Mouse (Mus musculus) liver, embryonic 12.5 days (tissue): ENCODE results near the gene Maml2. TPM values are rescaled to one million over a fixed set of nuclear protein-coding genes. Genes with fewer than 3 reads are reported as not detected.
A peak's percentile ranks its signal among the peaks of the same experiment; 100 is the strongest.

Experiments
- ATAC-seq: fragments of 200-750 bp; cut with Nextera tagmentation; 2 replicates; pipeline ENCODE4 v1.8.0; 2017; ENCODE audit warnings: moderate number of reproducible peaks, mild to moderate bottlenecking, moderate library complexity
- H3K27ac ChIP-seq: fragments of 300-500 bp; sonication (generic); 2 replicates; pipeline ENCODE4 v1.5.1; 2016; ENCODE audit warnings: mild to moderate bottlenecking
- H3K27me3 ChIP-seq: fragments of 300-500 bp; sonication (generic); replicated peaks from 2 replicates; pipeline ENCODE4 v1.6.1; 2016; ENCODE audit warnings: mild to moderate bottlenecking, moderate library complexity
- H3K36me3 ChIP-seq: fragments of 300-500 bp; sonication (generic); 2 replicates; pipeline ENCODE4 v1.6.1; 2016; ENCODE audit warnings: mild to moderate bottlenecking, moderate library complexity
- H3K4me1 ChIP-seq: fragments of 300-500 bp; sonication (generic); 2 replicates; pipeline ENCODE4 v1.6.1; 2016
- H3K4me2 ChIP-seq: fragments of 300-500 bp; sonication (generic); 2 replicates; pipeline ENCODE4 v1.6.1; 2016; ENCODE audit warnings: mild to moderate bottlenecking, moderate library complexity
- H3K4me3 ChIP-seq: fragments of 300-500 bp; sonication (generic); 2 replicates; pipeline ENCODE4 v1.5.1; 2016; ENCODE audit warnings: mild to moderate bottlenecking, moderate library complexity
- H3K9ac ChIP-seq: fragments of 300-500 bp; sonication (generic); 2 replicates; pipeline ENCODE4 v1.6.1; 2016; ENCODE audit warnings: mild to moderate bottlenecking, moderate library complexity
- H3K9me3 ChIP-seq: fragments of 300-500 bp; sonication (generic); replicated peaks from 2 replicates; pipeline ENCODE4 v1.6.1; 2016; ENCODE audit warnings: mild to moderate bottlenecking, moderate library complexity
- WGBS: fragments of 180-500 bp; shearing (Covaris S2); methylation state at CpG from one replicate; pipeline ENCODE4 v1.1.7; 2016; ENCODE audit not compliant: insufficient replicate concordance; 5-methylcytosine and 5-hydroxymethylcytosine counted together
- polyA plus RNA-seq: library from polyadenylated mRNA; unstranded; fragments of >200 nt; fragmentation: Nextera tagmentation; extraction: Ambion mirVana; gene quantifications from 2 replicates; pipeline ENCODE4 v1.2.1, GENCODE M21; 2016

The Maml2 gene
- polyA plus RNA-seq, 1 experiment from 2014 or later, result 1.7 TPM

DNA sequence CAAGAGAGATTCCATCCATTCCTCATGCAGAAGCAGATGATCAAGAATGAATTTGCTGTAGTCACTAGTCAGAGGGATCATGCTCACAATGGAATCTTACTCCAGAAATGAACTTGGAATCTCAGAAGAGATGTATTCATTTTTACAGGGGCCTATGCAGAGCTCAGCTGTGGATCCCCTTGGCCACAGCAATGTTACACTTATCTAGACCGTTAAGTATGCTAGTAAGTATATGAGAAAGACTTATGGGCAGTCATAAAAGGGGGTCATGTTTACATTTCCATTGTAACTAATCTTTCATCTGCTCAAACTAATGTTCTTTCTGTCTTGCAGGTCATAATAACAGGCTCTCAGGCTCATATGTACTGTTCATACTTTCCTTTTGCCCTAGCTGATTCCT lies 227.3 kb downstream of the Maml2 start:
- H3K4me2 ChIP-seq, result no peak overlapping the region
- no peak overlapping the region for H3K4me3 ChIP-seq
- no peak overlapping the region for H3K27ac ChIP-seq
- H3K4me1 ChIP-seq, result no peaks in the 10 kb centered on the region
- no peaks in the 10 kb centered on the region for H3K27me3 ChIP-seq
- H3K9ac ChIP-seq, result no peak overlapping the region
- no peaks in the 10 kb centered on the region for H3K9me3 ChIP-seq
- 61% methylated on average over 1 of the region's 1 CpGs for WGBS
- no peaks in the 10 kb centered on the region for H3K36me3 ChIP-seq
- no peak for ATAC-seq

DNA sequence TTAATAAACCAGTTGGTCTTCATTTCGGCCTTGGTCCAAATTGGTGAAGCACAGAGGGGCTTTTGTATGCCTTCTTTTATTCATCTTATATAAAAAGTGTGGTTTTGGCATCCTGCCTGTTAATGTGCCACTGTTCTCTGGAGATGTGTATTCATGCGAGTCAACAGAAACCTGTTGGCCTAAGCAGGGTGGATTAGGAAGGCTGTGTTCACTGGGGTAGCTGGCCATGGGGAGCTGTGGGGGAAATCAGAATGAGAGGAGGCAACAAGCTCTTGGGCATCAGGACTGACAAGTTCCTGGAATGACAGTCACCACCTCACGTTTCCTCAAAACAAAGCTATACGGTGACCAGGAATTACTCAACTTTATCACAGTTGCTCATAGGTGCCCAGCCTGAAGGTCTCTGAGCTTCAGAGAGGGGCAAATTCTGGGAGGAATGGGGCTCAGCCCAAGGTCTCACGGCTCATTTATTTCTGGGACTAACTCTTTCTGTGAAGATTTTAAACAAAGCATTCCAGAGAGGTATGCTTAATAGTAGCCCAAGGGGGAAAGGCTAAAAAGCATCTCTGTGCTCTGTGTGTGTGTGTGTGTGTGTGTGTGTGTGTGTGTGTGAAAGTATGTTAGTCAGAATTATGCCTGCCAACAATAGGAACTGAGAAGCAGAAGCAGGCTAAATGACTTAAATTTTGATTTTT lies 228.0 kb downstream of the Maml2 start:
- H3K4me1 ChIP-seq, result no peaks in the 10 kb centered on the region
- no peaks in the 10 kb centered on the region for H3K9me3 ChIP-seq
- no peak overlapping the region for H3K4me3 ChIP-seq
- no peak overlapping the region for H3K27ac ChIP-seq
- H3K36me3 ChIP-seq, result no peaks in the 10 kb centered on the region
- no peak overlapping the region for H3K4me2 ChIP-seq
- WGBS, result 60% methylated on average over 5 of the region's 5 CpGs
- H3K27me3 ChIP-seq, result no peaks in the 10 kb centered on the region
- no peak overlapping the region for H3K9ac ChIP-seq
- no peak for ATAC-seq

DNA sequence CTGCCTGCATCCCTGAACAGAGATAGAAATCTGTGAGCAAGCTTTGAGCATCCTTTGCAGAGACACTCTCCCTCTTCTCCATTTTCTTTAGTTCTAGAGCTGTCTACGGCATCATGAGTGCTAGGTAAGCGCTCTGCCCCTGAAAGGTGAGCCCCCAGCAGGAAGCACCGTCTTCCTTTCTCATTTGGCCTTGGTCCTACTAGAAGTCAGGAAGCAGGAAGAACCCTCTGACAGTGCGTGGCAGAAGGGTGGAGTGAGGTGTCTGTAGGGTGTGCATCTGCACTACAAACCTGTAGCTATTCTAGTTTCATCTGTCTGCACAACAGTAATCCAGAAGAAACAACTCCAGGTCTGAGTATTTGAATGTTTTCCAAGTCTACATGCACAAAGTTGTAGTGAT lies 232.8 kb downstream of the Maml2 start:
- Histone ChIP-seq H3K36me3 (no peaks in the 10 kb centered on the region), H3K9ac (no peak overlapping the region), H3K4me2 (no peak overlapping the region), H3K4me1 (no peaks in the 10 kb centered on the region), H3K27ac (no peak overlapping the region), H3K27me3 (no peaks in the 10 kb centered on the region), H3K4me3 (no peak overlapping the region), H3K9me3 (no peaks in the 10 kb centered on the region)
- WGBS, result 47% methylated on average over 4 of the region's 4 CpGs
- ATAC-seq, result no peak

DNA sequence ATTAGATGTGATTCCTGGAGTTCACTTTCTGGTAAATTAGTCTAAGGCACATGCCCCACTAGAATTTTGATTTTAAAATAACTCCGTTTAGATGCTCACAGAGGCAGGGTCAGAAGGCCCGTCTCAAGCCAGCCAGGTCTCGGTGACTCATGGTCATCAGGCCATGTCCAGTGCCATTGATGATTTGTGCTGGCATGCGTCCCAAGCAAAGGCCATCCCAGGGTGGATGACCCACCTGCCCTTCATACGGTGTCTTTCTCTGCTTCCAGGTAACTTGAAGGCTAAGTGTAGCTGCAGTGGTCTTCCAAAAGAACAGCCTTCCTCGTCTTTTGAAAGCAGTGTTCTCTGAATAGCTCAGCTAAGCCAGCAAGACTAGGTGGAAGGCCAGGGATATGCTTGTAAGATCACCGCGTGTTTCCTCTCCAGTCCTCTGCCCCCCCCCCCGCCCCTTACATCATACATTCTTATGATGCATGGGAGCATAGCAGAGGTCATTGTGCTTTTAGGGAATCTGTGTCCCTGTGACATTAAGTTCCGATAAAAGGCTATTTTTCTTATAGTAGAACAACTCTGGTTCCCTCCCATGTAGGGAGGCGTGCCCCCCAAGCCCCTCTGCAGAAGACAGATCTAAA lies 235.4 kb downstream of the Maml2 start:
- Histone ChIP-seq H3K4me3 (no peak overlapping the region), H3K36me3 (no peaks in the 10 kb centered on the region), H3K27ac (no peak overlapping the region), H3K4me1 (peaks cover 20% of the 10 kb centered on the region), H3K27me3 (no peaks in the 10 kb centered on the region), H3K9me3 (no peaks in the 10 kb centered on the region), H3K9ac (no peak overlapping the region), H3K4me2 (no peak overlapping the region)
- WGBS, result 68% methylated on average over 11 of the region's 11 CpGs
- no peak for ATAC-seq

DNA sequence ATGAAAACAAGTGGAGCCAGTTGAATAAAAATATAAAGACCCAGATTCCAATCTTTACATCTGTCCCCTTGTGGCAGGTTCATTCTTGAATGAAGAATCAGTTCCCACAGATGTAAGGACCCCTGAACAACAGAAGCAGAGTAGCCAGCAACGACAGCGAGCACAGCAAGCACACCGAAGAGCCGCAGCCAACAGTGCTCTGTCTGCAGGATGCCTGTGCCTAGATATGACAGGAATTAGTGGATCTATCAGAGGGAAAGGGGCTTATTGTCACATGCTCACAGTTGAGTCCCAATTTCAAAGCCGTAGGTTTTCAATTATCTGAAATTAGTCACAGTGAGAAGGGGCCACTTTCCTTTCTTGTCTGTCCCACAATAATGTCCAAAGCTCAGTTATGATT lies 238.0 kb downstream of the Maml2 start:
- H3K4me3 ChIP-seq, result no peak overlapping the region
- no peak overlapping the region for H3K4me2 ChIP-seq
- H3K9me3 ChIP-seq, result no peaks in the 10 kb centered on the region
- peaks cover 31% of the 10 kb centered on the region for H3K4me1 ChIP-seq
- ATAC-seq, result no peak
- no peak overlapping the region for H3K9ac ChIP-seq
- WGBS, result 26% methylated on average over 5 of the region's 5 CpGs
- no peaks in the 10 kb centered on the region for H3K36me3 ChIP-seq
- H3K27me3 ChIP-seq, result no peaks in the 10 kb centered on the region
- peak overlapping the region; percentile 11; the same call in 1 of the 2 replicates for H3K27ac ChIP-seq

DNA sequence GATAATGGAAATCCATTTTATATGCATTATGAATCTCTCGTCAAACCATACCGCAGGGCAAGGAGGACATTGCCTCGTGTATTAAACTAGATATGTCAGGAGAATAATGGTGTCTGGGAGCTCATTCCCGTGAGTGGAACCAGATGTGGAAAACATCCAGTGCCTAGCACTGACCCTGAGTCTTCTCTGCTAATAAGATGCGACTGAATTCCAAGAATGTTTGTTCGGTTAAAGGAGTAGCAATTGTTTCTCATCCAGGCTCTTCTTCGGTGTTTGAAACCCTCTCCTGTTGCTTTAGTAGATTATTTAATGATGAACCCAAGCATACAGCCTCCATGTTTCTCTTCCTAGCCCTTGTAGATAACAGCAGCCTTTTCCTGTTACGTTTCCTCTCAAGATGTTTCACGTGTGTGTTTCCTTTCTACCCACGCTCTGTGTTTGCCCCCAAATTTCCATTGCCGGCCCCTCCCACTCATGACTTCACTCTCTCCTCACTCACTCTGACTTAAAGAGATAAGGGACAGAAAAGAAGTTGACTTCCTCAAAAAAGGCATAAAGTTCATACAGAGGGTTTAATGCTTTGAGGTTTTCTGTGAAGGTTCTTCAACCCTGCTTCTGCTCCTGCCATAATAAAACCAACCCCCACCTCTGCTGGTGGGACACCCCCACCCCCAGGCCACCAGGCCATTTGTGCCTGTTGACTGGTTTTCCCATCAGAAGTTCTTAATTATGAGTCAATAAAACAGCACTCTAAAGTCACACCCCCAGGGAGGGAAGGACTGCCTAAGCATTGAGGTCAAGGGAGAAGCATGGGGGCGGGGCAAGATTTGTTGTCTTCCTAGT lies 238.9 kb downstream of the Maml2 start:
- H3K9me3 ChIP-seq, result no peaks in the 10 kb centered on the region
- H3K4me3 ChIP-seq, result no peak overlapping the region
- peaks cover 34% of the 10 kb centered on the region for H3K4me1 ChIP-seq
- 13% methylated on average over 12 of the region's 12 CpGs for WGBS
- H3K36me3 ChIP-seq, result no peaks in the 10 kb centered on the region
- H3K27ac ChIP-seq, result peak overlapping the region; percentile 64; the same call in 1 of the 2 replicates
- H3K9ac ChIP-seq, result 0 out of 2 replicates have a peak overlapping the region, but pooled peaks have one; percentile 22
- H3K27me3 ChIP-seq, result no peaks in the 10 kb centered on the region
- peak; percentile 72 for ATAC-seq
- peak overlapping the region; percentile 53 for H3K4me2 ChIP-seq

DNA sequence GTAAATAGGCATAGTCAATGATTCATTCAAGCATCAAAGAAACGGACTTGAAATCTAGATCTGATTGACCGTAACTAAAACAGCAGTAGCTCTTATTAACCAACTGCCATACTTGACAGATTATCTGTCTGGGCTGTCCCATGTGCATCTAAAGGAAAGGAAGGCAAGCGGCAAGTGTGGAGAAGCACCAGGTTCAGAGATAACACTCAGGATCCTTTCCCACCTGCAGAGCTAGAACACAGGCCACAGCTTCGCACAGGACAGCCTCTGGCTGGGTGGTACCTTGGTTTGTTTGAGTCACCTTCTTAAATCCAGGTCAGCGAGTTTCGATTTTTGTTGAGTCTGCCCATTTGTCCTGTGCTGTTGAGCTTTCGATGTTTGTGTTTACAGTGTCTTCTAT lies 240.4 kb downstream of the Maml2 start:
- 59% methylated on average over 7 of the region's 7 CpGs for WGBS
- Histone ChIP-seq H3K27ac (no peak overlapping the region), H3K9me3 (no peaks in the 10 kb centered on the region), H3K4me2 (no peak overlapping the region), H3K27me3 (no peaks in the 10 kb centered on the region), H3K4me1 (peaks cover 34% of the 10 kb centered on the region), H3K36me3 (no peaks in the 10 kb centered on the region), H3K4me3 (no peak overlapping the region), H3K9ac (no peak overlapping the region)
- no peak for ATAC-seq

DNA sequence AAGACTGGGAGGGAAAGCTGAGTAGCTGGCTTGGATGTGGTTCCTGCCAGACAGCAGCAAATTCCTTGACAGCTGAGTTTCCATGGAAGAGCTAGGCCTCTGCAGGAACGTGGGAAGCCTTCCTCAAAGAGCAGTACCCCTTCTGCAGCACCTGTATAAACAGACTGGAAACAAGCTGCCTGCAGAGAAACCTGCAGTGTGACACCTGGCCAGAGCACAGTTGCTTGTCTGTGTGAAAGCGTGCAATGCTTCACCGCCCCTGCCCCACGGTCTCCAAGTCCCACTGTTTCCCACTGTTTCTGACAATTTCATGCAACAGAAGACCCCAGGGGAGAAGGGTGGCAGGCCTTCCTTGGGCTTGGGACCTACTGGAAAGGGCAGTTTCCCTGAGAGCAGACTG lies 241.8 kb downstream of the Maml2 start:
- 71% methylated on average over 4 of the region's 4 CpGs for WGBS

DNA sequence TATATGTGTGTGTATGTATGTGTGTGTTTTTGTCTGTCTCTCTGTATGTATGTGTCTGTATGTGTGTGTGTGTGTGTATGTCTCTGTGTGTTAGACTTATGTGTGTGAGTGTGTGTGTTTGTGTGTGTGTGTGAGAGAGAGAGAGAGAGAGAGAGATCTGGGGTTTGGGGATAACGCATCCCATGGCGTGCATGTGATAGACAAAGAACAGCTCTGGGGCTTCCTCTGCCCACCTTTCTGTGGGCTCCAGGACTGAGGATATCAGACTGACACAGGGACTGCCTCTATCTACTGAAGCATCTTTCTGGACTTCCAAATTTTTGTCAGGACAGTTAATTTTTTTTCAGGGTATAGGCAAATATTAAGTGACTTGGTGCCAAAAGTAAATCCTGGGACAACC lies 242.5 kb downstream of the Maml2 start:
- Histone ChIP-seq H3K27me3 (no peaks in the 10 kb centered on the region), H3K9ac (no peak overlapping the region), H3K27ac (no peak overlapping the region), H3K4me3 (no peak overlapping the region), H3K36me3 (no peaks in the 10 kb centered on the region), H3K4me2 (no peak overlapping the region), H3K4me1 (peaks cover 34% of the 10 kb centered on the region), H3K9me3 (no peaks in the 10 kb centered on the region)
- no peak for ATAC-seq
- 51% methylated on average over 2 of the region's 2 CpGs for WGBS

More for the DNA sequence above, 241.8 kb downstream of the Maml2 start:
- peaks cover 34% of the 10 kb centered on the region for H3K4me1 ChIP-seq
- H3K9ac ChIP-seq, result no peak overlapping the region
- H3K4me2 ChIP-seq, result no peak overlapping the region
- H3K4me3 ChIP-seq, result no peak overlapping the region
- no peak overlapping the region for H3K27ac ChIP-seq
- H3K36me3 ChIP-seq, result no peaks in the 10 kb centered on the region
- no peaks in the 10 kb centered on the region for H3K9me3 ChIP-seq
- ATAC-seq, result no peak
- H3K27me3 ChIP-seq, result no peaks in the 10 kb centered on the region

DNA sequence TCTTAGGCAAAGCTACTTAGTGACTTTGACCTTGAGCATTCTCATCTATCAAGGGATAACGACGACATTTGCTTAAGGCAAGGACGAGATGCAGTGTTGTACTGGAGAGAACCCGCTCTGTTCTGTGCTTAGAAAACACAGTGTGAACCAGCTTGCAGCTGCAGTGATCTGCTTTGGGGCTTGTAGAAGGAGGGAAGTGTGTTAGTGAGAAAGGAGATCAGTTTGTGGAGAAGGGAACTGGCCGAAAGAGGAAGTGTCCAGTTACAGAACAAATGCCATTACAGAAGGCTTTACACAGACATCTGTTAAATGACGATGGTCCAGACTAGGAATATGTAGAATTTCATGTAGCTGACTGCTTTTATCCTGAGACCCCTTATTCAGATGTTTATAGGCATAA lies 243.0 kb downstream of the Maml2 start:
- no peaks in the 10 kb centered on the region for H3K27me3 ChIP-seq
- no peak overlapping the region for H3K4me2 ChIP-seq

DNA sequence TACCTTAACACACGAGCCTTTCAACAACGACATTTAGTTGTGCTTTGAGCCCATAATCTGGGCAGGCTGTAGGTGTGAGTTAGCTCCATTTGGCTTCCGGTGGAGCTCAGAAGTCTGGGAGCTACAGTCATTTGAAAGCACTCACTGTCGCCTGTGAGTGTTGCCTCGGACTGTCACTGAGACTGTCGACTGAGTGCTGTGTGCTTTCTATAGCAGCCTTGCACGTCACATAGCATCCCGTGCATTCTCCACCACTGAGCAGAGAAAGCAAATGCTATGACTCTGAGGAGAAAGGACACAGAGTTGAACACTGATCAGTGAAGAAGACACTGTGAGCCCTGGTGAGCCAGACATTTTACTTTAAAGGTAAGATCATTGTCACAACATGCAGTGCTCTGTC lies 245.4 kb downstream of the Maml2 start:
- no peak for ATAC-seq
- H3K27me3 ChIP-seq, result no peaks in the 10 kb centered on the region
- peaks cover 14% of the 10 kb centered on the region for H3K4me1 ChIP-seq
- no peak overlapping the region for H3K27ac ChIP-seq
- 52% methylated on average over 8 of the region's 8 CpGs for WGBS
- H3K9me3 ChIP-seq, result no peaks in the 10 kb centered on the region
- no peak overlapping the region for H3K9ac ChIP-seq
- no peak overlapping the region for H3K4me2 ChIP-seq
- H3K4me3 ChIP-seq, result no peak overlapping the region
- H3K36me3 ChIP-seq, result no peaks in the 10 kb centered on the region

More for the DNA sequence above, 243.0 kb downstream of the Maml2 start:
- peaks cover 33% of the 10 kb centered on the region for H3K4me1 ChIP-seq
- H3K4me3 ChIP-seq, result no peak overlapping the region
- WGBS, result 22% methylated on average over 6 of the region's 6 CpGs
- no peak overlapping the region for H3K27ac ChIP-seq
- no peaks in the 10 kb centered on the region for H3K9me3 ChIP-seq
- ATAC-seq, result no peak
- no peaks in the 10 kb centered on the region for H3K36me3 ChIP-seq
- H3K9ac ChIP-seq, result no peak overlapping the region

DNA sequence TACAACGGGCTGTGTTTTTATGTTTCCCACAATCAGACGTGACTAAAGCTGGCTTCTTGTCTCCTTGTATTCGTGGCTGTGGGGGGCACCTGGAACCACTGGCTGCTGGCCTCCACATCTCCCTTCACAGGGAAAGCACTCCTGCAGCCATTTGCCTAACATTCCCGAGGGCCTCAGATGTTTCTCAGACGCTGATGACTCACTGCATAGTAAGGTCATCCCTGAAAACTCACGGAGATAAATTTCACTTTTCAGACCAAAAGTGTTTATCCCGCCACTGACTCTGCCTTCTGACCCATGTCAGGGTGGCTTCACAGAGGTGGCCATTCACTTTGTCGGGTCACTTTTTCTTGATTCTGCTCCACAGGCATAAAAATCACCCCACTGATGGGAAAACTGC lies 246.4 kb downstream of the Maml2 start:
- WGBS, result 62% methylated on average over 8 of the region's 8 CpGs
- Histone ChIP-seq H3K9me3 (no peaks in the 10 kb centered on the region), H3K9ac (no peak overlapping the region), H3K27ac (no peak overlapping the region), H3K4me1 (peaks cover 12% of the 10 kb centered on the region), H3K4me2 (no peak overlapping the region), H3K36me3 (no peaks in the 10 kb centered on the region), H3K27me3 (no peaks in the 10 kb centered on the region), H3K4me3 (no peak overlapping the region)
- no peak for ATAC-seq
